Mouse (Mus musculus) forebrain, embryonic 11.5 days (tissue): ENCODE results near the gene Smarcd3. TPM values are rescaled to one million over a fixed set of nuclear protein-coding genes. Genes with fewer than 3 reads are reported as not detected.

ENCODE experiments used
- ATAC-seq: fragments of 200-750 bp; cut with Nextera tagmentation; replicated peaks from 2 replicates; pipeline ENCODE4 v1.8.0; 2017; ENCODE audit warnings: moderate TSS enrichment; ENCODE audit not compliant: low FRiP score
- DNase-seq: peaks from one replicate; pipeline ENCODE4 v3.0.0-alpha.2; 2017; ENCODE audit warnings: low spot score
- H3K27ac ChIP-seq: fragments of 300-500 bp; sonication (generic); 2 replicates; pipeline ENCODE4 v1.5.1; 2014; ENCODE audit warnings: low read depth, low read length
- H3K27me3 ChIP-seq: fragments of 300-500 bp; sonication (generic); 2 replicates; pipeline ENCODE4 v1.6.1; 2014; ENCODE audit warnings: mild to moderate bottlenecking, low read length, mixed read lengths; ENCODE audit not compliant: control insufficient read depth, insufficient read depth
- H3K36me3 ChIP-seq: fragments of 300-500 bp; sonication (generic); 2 replicates; pipeline ENCODE4 v1.6.1; 2014; ENCODE audit warnings: mild to moderate bottlenecking, low read length, moderate library complexity, mixed read lengths; ENCODE audit not compliant: control insufficient read depth, insufficient read depth
- H3K4me1 ChIP-seq: fragments of 300-500 bp; sonication (generic); replicated peaks from 2 replicates; pipeline ENCODE4 v1.6.1; 2014; ENCODE audit warnings: low read length, mixed read lengths; ENCODE audit not compliant: control insufficient read depth, insufficient read depth
- H3K4me2 ChIP-seq: fragments of 300-500 bp; sonication (generic); 2 replicates; pipeline ENCODE4 v1.6.1; 2014; ENCODE audit warnings: low read depth, mild to moderate bottlenecking, low read length, moderate library complexity, mixed read lengths; ENCODE audit not compliant: severe bottlenecking
- H3K4me3 ChIP-seq: fragments of 300-500 bp; sonication (generic); 2 replicates; pipeline ENCODE4 v1.5.1; 2014; ENCODE audit warnings: low read depth, low read length
- H3K9ac ChIP-seq: fragments of 300-500 bp; sonication (generic); 2 replicates; pipeline ENCODE4 v1.6.1; 2014; ENCODE audit warnings: low read length
- H3K9me3 ChIP-seq: fragments of 300-500 bp; sonication (generic); 2 replicates; pipeline ENCODE4 v1.6.1; 2016; ENCODE audit warnings: low read length, mixed read lengths; ENCODE audit not compliant: control insufficient read depth
- WGBS: fragments of 180-500 bp; shearing (Covaris S2); extraction: QIAGEN DNeasy Blood & Tissue Kit; methylation state at CpG from one replicate; pipeline ENCODE4 v1.1.7; 2014; 5-methylcytosine and 5-hydroxymethylcytosine counted together
- polyA plus RNA-seq: library from polyadenylated mRNA; unstranded; fragments of >200 nt; fragmentation: Nextera tagmentation; extraction: Ambion mirVana; gene quantifications from 2 replicates; pipeline ENCODE4 v1.2.1, GENCODE M21; 2014

Gene Smarcd3
- polyA plus RNA-seq, 1 experiment from 2014 or later: 76.0 TPM

GRCm38 (mm10) chr5:24649701-24650100 lies 25.5 kb upstream of the Smarcd3 start:
- no peak overlapping the region for H3K9ac ChIP-seq
- DNase-seq (no peak), ATAC-seq (no peak)
- no peak overlapping the region for H3K4me3 ChIP-seq
- no peak overlapping the region for H3K27ac ChIP-seq
- no peaks in the 10 kb centered on the region for H3K36me3 ChIP-seq
- H3K4me1 ChIP-seq: no peaks in the 10 kb centered on the region
- no peaks in the 10 kb centered on the region for H3K9me3 ChIP-seq
- H3K4me2 ChIP-seq: no peak overlapping the region
- 77% methylated on average over 7 of the region's 7 CpGs for WGBS
- no peaks in the 10 kb centered on the region for H3K27me3 ChIP-seq

- no peak for ATAC-seq
- DNase-seq: no peak
- H3K9ac ChIP-seq: no peak overlapping the region
- H3K27ac ChIP-seq: no peak overlapping the region
- H3K4me2 ChIP-seq: no peak overlapping the region
- 74% methylated on average over 4 of the region's 4 CpGs for WGBS
- H3K4me1 ChIP-seq: no peaks in the 10 kb centered on the region
- no peaks in the 10 kb centered on the region for H3K36me3 ChIP-seq
- H3K9me3 ChIP-seq: no peaks in the 10 kb centered on the region
- H3K4me3 ChIP-seq: no peak overlapping the region
- H3K27me3 ChIP-seq: no peaks in the 10 kb centered on the region
These were observed 25.0 kb upstream of the Smarcd3 start for GRCm38 (mm10) chr5:24649231-24649630.

GRCm38 (mm10) chr5:24645454-24645853 lies 21.2 kb upstream of the Smarcd3 start:
- WGBS: 85% methylated on average over 1 of the region's 1 CpGs
- no peak overlapping the region for H3K4me2 ChIP-seq
- no peaks in the 10 kb centered on the region for H3K4me1 ChIP-seq
- no peak overlapping the region for H3K9ac ChIP-seq
- no peaks in the 10 kb centered on the region for H3K36me3 ChIP-seq
- no peak overlapping the region for H3K27ac ChIP-seq
- ATAC-seq (no peak), DNase-seq (no peak)
- no peaks in the 10 kb centered on the region for H3K9me3 ChIP-seq
- no peaks in the 10 kb centered on the region for H3K27me3 ChIP-seq
- no peak overlapping the region for H3K4me3 ChIP-seq

DNA sequence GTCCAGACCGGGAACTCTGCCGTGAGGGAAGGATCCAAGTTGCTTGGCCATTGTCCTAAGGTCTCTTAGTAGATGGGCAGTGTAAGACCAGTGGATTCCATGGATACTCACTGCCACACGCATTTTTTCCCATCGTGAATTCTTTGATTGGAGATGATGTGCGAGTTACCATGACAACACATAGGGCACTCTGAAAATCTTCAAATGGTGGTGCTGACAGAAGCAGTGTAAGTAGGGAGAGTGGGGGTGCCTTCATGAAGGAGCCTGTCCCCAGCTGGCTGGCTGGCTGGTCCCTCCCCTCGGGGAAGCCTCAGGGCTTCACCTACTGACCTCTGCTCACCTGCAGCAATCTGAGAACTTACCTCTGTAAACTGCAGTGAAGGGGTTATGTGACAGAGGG lies 14.9 kb upstream of the Smarcd3 start:
- Histone ChIP-seq H3K27ac (no peak overlapping the region), H3K4me1 (0 out of 2 replicates have a peak, but pooled peaks cover 4% of the 10 kb centered on the region), H3K4me3 (no peak overlapping the region), H3K9ac (no peak overlapping the region), H3K4me2 (no peak overlapping the region), H3K36me3 (no peaks in the 10 kb centered on the region), H3K9me3 (no peaks in the 10 kb centered on the region), H3K27me3 (no peaks in the 10 kb centered on the region)
- 81% methylated on average over 6 of the region's 6 CpGs for WGBS
- DNase-seq (no peak), ATAC-seq (no peak)

GRCm38 (mm10) chr5:24638131-24638530 lies 13.9 kb upstream of the Smarcd3 start:
- Histone ChIP-seq H3K27ac (no peak overlapping the region), H3K36me3 (no peaks in the 10 kb centered on the region), H3K27me3 (no peaks in the 10 kb centered on the region), H3K4me1 (0 out of 2 replicates have a peak, but pooled peaks cover 4% of the 10 kb centered on the region), H3K4me3 (no peak overlapping the region), H3K9me3 (no peaks in the 10 kb centered on the region), H3K9ac (no peak overlapping the region), H3K4me2 (no peak overlapping the region)
- WGBS: 67% methylated on average over 6 of the region's 6 CpGs
- ATAC-seq (no peak), DNase-seq (peak; percentile 7)

- Histone ChIP-seq H3K27me3 (no peaks in the 10 kb centered on the region), H3K4me1 (0 out of 2 replicates have a peak, but pooled peaks cover 4% of the 10 kb centered on the region), H3K27ac (no peak overlapping the region), H3K4me2 (no peak overlapping the region), H3K36me3 (no peaks in the 10 kb centered on the region), H3K9ac (no peak overlapping the region), H3K9me3 (no peaks in the 10 kb centered on the region), H3K4me3 (no peak overlapping the region)
- ATAC-seq (no peak), DNase-seq (no peak)
- 83% methylated on average over 4 of the region's 4 CpGs for WGBS
These were observed 12.8 kb upstream of the Smarcd3 start for GRCm38 (mm10) chr5:24636987-24637386.

DNA sequence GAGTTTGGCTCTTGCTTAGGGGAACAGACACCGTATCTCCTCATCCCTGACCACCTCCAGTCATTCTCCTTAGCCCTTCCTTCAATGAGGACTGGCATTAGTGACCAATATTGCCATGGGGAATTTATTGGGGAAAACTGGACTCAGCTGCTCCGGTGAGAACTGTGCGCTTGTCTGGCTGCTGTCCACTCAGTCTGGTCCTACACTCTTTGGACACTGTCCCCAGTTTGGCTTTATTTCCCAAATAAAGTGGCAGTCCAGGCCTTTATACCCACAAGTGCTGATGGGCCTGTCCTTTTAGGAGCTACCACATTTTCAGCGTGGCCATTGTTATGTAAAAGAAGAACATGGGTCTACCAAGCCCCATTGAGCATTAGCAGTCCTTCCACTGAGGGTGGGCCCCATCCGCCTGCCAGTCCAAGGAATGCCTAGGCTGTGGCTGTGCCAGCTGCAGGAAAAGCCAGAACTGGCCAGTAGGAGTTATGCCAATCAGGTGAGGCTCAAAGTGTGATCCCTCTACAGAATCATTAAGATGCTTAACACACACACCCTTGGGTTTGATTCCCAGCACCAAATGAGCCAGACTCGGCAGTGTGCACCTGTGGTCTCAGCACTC lies 11.4 kb upstream of the Smarcd3 start:
- Histone ChIP-seq H3K4me2 (no peak overlapping the region), H3K4me1 (0 out of 2 replicates have a peak, but pooled peaks cover 4% of the 10 kb centered on the region), H3K4me3 (no peak overlapping the region), H3K9ac (no peak overlapping the region), H3K9me3 (no peaks in the 10 kb centered on the region), H3K27ac (no peak overlapping the region), H3K36me3 (no peaks in the 10 kb centered on the region), H3K27me3 (no peaks in the 10 kb centered on the region)
- no peak for DNase-seq
- 67% methylated on average over 6 of the region's 6 CpGs for WGBS
- ATAC-seq: no peak

GRCm38 (mm10) chr5:24635093-24635492 lies 10.9 kb upstream of the Smarcd3 start:
- H3K27ac ChIP-seq: no peak overlapping the region
- no peak overlapping the region for H3K4me2 ChIP-seq
- H3K4me3 ChIP-seq: no peak overlapping the region
- H3K36me3 ChIP-seq: no peaks in the 10 kb centered on the region
- ATAC-seq (no peak), DNase-seq (no peak)
- WGBS: 67% methylated on average over 1 of the region's 1 CpGs
- no peaks in the 10 kb centered on the region for H3K27me3 ChIP-seq
- 0 out of 2 replicates have a peak, but pooled peaks cover 4% of the 10 kb centered on the region for H3K4me1 ChIP-seq
- no peaks in the 10 kb centered on the region for H3K9me3 ChIP-seq
- no peak overlapping the region for H3K9ac ChIP-seq

DNA sequence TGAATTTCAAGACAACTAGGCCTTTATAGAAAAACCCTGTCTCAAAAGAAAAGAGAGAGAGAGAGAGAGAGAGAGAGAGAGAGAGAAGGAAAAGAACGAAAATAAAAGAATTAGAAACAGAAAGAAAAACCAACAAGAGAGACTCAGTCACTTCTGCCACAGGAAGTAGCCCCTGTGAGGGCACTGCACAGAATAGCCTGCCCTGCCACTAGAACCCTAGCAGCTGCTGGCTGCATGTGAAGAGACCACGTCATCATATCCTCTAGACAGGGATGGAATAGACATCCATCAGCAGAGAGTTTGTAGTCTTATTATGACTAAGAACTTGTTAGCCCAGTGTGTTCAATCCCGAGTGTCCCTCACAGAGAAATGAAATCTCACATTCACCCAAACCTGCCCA lies 5.5 kb upstream of the Smarcd3 start:
- 75% methylated on average over 3 of the region's 3 CpGs for WGBS
- H3K27me3 ChIP-seq: peaks cover 2% of the 10 kb centered on the region; the same call in 1 of the 2 replicates
- peaks cover 1% of the 10 kb centered on the region; the same call in 1 of the 2 replicates for H3K4me1 ChIP-seq

More for the DNA sequence above, 5.5 kb upstream of the Smarcd3 start:
- Histone ChIP-seq H3K9ac (no peak overlapping the region), H3K36me3 (no peaks in the 10 kb centered on the region), H3K9me3 (no peaks in the 10 kb centered on the region), H3K4me2 (no peak overlapping the region), H3K27ac (no peak overlapping the region), H3K4me3 (no peak overlapping the region)
- DNase-seq: peak; percentile 2
- no peak for ATAC-seq
